Mouse (Mus musculus) hindbrain, embryonic 16.5 days (tissue): ENCODE results near the gene Ypel2. TPM values are rescaled to one million over a fixed set of nuclear protein-coding genes. Genes with fewer than 3 reads are reported as not detected.

Experiments used
- ATAC-seq: fragments of 200-750 bp; cut with Nextera tagmentation; 2 replicates; pipeline ENCODE4 v1.8.0; 2017; ENCODE audit warnings: moderate TSS enrichment, moderate library complexity
- H3K27ac ChIP-seq: fragments of 300-500 bp; sonication (generic); 2 replicates; pipeline ENCODE4 v1.5.1; 2014; ENCODE audit warnings: low read depth, mild to moderate bottlenecking, control low read depth, low read length, moderate library complexity
- H3K27me3 ChIP-seq: fragments of 300-500 bp; sonication (generic); replicated peaks from 2 replicates; pipeline ENCODE4 v1.6.1; 2014; ENCODE audit warnings: low read length; ENCODE audit not compliant: control insufficient read depth, insufficient read depth
- H3K36me3 ChIP-seq: fragments of 300-500 bp; sonication (generic); 2 replicates; pipeline ENCODE4 v1.6.1; 2014; ENCODE audit warnings: mild to moderate bottlenecking, low read length, moderate library complexity, mixed read lengths; ENCODE audit not compliant: control insufficient read depth, insufficient read depth
- H3K4me1 ChIP-seq: fragments of 300-500 bp; sonication (generic); 2 replicates; pipeline ENCODE4 v1.6.1; 2014; ENCODE audit warnings: low read depth, low read length; ENCODE audit not compliant: control insufficient read depth, insufficient read depth
- H3K4me2 ChIP-seq: fragments of 300-500 bp; sonication (generic); 2 replicates; pipeline ENCODE4 v1.6.1; 2014; ENCODE audit warnings: mild to moderate bottlenecking, low read length, control low read depth, moderate library complexity
- H3K4me3 ChIP-seq: fragments of 300-500 bp; sonication (generic); 2 replicates; pipeline ENCODE4 v1.5.1; 2014; ENCODE audit warnings: mild to moderate bottlenecking, low read length, control low read depth, moderate library complexity
- H3K9ac ChIP-seq: fragments of 300-500 bp; sonication (generic); 2 replicates; pipeline ENCODE4 v1.6.1; 2014; ENCODE audit warnings: low read depth, mild to moderate bottlenecking, control low read depth, low read length, moderate library complexity
- H3K9me3 ChIP-seq: fragments of 300-500 bp; sonication (generic); 2 replicates; pipeline ENCODE4 v1.6.1; 2014; ENCODE audit warnings: mild to moderate bottlenecking, low read length, moderate library complexity; ENCODE audit not compliant: control insufficient read depth
- WGBS: fragments of 180-500 bp; shearing (Covaris S2); extraction: QIAGEN DNeasy Blood & Tissue Kit; methylation state at CpG from one replicate; pipeline ENCODE4 v1.1.7; 2014; 5-methylcytosine and 5-hydroxymethylcytosine counted together
- polyA plus RNA-seq: library from polyadenylated mRNA; unstranded; fragments of >200 nt; fragmentation: Nextera tagmentation; extraction: Ambion mirVana; gene quantifications from 2 replicates; pipeline ENCODE4 v1.2.1, GENCODE M21; 2015

The Ypel2 gene
- polyA plus RNA-seq, 1 experiment from 2014 or later = 4.0 TPM

DNA sequence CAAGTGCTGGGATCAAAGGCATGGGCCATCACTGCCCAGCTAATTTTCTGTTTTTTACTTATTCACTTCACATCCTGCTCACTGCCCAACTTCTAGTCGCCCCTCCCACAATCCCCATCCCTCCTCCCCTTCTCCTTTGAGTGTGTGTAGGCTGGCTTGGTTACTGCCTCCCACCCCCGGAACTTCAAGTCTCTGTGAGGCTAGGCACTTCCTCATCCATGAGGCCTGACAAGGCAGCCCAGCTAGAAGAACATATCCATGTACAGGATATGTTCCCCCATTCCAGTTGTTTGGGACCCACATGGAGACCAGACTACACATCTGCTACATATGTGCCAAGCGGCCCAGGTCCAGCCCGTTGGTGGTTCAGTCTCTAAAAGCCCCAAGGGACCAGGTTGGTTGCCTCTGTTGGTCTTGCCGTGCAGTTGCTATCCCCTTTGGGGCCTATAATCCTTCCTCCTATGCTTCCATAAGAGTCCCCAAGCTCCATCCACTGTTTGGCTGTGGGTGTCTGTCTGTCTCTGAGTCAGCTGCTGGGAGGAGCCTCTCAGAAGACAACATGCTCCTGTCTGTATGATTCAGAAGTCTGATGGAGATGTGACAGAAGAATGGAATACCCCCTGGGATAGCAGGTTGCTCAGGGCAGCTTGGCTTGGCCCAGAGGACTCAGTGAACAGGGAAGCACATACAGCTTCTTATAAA lies 85.5 kb downstream of the Ypel2 start:
- no peaks in the 10 kb centered on the region for H3K36me3 ChIP-seq
- ATAC-seq = no peak
- no peaks in the 10 kb centered on the region for H3K9me3 ChIP-seq
- H3K27ac ChIP-seq = no peak overlapping the region
- H3K4me1 ChIP-seq = no peaks in the 10 kb centered on the region
- no peaks in the 10 kb centered on the region for H3K27me3 ChIP-seq
- H3K4me3 ChIP-seq = no peak overlapping the region
- 83% methylated on average over 5 of the region's 5 CpGs for WGBS
- no peak overlapping the region for H3K9ac ChIP-seq
- H3K4me2 ChIP-seq = no peak overlapping the region

DNA sequence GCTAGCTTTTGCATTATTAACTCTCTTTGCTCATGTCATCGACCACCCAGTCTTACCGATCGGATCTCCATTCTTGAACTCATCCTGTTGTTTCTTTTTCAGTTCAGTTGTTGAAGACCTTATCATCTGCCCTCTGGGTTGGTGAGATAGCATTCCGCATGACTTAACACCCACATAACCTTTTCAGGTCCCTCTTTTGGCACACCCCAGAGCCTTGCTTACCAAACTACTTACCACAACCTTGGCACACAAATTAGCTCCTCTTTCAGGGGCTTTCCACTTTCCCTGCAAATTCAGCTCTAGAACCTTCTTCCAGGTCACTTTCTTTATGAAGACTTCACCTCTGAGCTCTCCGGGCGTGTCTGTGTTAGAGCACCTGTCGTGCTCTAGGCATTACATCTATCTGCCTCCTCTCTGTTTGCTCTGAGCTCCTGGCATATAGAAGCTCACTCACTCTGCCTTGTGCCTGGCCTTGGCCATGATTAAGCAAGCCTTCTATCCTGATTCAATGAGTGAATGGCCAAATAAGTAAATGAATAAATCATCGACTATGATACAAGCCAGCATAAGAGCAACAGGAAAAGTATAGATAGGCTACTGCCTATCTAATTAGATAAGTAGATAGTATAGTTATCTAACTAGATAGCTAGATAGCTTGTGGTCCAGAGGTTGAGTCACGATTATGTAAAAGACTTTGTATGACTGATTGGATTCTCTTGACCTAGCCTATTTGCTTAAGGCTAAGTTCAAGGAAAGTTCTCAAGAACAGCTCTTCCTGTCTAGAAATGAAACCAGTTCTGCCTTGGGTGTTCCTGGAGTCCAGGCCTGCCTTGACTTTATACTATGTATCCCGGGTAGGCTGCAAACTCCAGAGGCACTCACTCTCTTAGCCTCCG lies 86.5 kb downstream of the Ypel2 start:
- Histone ChIP-seq H3K4me3 (no peak overlapping the region), H3K4me1 (no peaks in the 10 kb centered on the region), H3K9ac (no peak overlapping the region), H3K27me3 (no peaks in the 10 kb centered on the region), H3K36me3 (no peaks in the 10 kb centered on the region), H3K4me2 (no peak overlapping the region), H3K9me3 (no peaks in the 10 kb centered on the region), H3K27ac (no peak overlapping the region)
- WGBS = 97% methylated on average over 11 of the region's 11 CpGs
- ATAC-seq = no peak

DNA sequence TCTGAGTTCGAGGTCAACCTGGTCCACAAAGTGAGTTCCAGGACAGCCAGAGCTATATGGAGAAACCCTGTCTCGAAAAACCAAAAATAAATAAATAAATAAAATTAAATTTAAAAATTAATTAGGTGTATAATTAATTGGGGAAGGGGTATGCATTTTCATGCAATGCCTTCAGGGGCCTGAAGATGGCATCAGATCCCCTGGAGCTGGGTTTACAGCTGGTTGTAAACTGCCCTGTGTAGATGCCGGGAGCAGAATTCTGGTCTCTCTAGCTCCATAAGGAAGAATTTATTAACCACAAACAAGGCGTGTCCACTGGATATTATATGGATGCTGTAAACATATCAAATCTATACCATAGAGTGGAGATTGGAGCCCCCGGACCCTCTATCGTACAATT lies 87.2 kb downstream of the Ypel2 start:
- Histone ChIP-seq H3K36me3 (no peaks in the 10 kb centered on the region), H3K27me3 (no peaks in the 10 kb centered on the region), H3K4me2 (no peak overlapping the region), H3K4me3 (no peak overlapping the region), H3K27ac (no peak overlapping the region), H3K4me1 (no peaks in the 10 kb centered on the region), H3K9me3 (no peaks in the 10 kb centered on the region), H3K9ac (no peak overlapping the region)
- ATAC-seq = no peak
- 87% methylated on average over 6 of the region's 6 CpGs for WGBS

DNA sequence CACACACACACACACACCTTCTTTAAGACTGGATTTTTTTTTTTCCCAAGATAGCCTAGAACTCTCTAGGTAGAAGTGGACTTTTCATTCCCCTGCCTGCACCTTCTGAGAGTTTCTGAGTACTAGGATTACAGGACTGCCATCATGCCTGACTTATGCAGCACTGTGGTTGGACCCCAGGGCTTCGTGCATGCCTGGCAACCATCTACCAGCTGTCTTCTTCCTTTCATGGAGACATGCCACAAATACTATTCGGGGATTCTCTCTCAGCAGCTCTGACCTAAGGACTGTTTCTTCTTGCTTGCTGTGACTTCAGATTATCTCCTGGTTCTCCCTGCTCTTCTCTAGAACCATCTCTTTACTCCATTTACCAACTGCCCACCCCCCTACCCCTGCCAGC lies 88.2 kb downstream of the Ypel2 start:
- H3K9me3 ChIP-seq = no peaks in the 10 kb centered on the region
- H3K4me3 ChIP-seq = no peak overlapping the region
- H3K9ac ChIP-seq = no peak overlapping the region
- 76% methylated on average over 2 of the region's 2 CpGs for WGBS
- no peaks in the 10 kb centered on the region for H3K4me1 ChIP-seq
- H3K36me3 ChIP-seq = no peaks in the 10 kb centered on the region
- ATAC-seq = no peak
- no peak overlapping the region for H3K4me2 ChIP-seq
- no peaks in the 10 kb centered on the region for H3K27me3 ChIP-seq
- no peak overlapping the region for H3K27ac ChIP-seq

DNA sequence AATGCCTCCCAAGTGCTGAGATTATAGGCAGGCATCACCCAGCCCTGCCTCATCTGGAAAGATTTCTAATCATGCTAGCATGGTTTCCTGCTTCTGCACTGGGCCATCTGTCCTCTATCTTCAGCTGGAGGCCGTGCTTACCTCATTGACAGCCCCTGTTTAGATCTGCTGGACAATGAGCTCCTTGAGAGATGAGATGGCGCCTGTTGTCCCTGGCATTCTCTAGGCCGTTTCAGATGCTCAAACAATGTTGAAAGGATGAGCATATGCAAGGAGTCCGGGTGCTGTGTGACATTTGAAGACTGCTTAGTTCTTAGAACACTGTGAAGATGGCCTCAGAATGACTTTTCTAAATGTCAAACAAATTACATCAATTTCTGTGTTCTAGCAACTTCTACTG lies 88.8 kb downstream of the Ypel2 start:
- Histone ChIP-seq H3K27ac (no peak overlapping the region), H3K36me3 (no peaks in the 10 kb centered on the region), H3K4me2 (no peak overlapping the region), H3K4me3 (no peak overlapping the region), H3K27me3 (no peaks in the 10 kb centered on the region), H3K9me3 (no peaks in the 10 kb centered on the region), H3K9ac (no peak overlapping the region), H3K4me1 (no peaks in the 10 kb centered on the region)
- WGBS = 61% methylated on average over 4 of the region's 4 CpGs
- ATAC-seq = no peak

DNA sequence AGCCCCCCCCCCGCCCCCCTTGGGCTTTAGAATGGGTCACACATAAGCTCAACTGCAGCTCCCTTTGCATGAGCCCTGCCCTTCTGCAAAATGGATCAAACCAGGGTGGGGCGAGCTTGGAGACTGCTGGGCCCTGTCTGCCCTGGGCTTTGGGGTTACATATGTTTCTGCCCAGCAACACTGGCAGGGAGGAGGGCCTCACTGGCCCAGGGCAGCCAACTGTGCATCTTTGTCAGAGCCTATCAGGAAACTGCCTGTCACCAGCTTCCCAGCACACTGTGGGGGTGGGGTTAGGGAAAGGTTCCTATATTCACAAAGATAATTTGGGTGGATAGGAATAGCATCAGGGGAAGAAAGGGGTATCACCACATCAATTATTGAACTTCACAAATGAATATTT lies 95.1 kb downstream of the Ypel2 start:
- 34% methylated on average over 2 of the region's 2 CpGs for WGBS
- ATAC-seq = peak; percentile 84
- peak overlapping the region; percentile 24; the same call in 1 of the 2 replicates for H3K9ac ChIP-seq

DNA sequence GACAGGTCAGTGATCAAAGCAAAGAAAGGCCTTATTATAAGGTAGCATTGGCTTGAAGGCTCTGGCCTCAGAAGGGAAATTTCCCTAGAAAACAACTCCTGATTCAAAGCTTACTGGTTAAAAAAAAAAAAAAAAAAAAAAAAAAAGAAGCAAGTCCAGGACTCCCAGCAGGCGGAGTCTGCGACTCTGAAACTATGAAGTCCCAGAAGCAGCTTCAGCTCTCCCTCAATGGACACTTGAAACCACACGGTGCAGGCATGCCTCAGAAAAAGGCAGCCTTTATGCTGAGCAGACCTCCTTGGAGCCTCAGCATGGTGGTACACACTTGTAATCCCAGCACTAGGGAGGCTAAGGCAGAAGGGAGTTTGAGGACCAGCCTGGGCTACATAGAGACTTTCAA lies 97.9 kb downstream of the Ypel2 start:
- H3K4me2 ChIP-seq = no peak overlapping the region
- no peaks in the 10 kb centered on the region for H3K9me3 ChIP-seq
- 71% methylated on average over 3 of the region's 3 CpGs for WGBS
- no peak overlapping the region for H3K9ac ChIP-seq
- peaks cover 4% of the 10 kb centered on the region for H3K4me1 ChIP-seq
- no peak for ATAC-seq
- no peak overlapping the region for H3K27ac ChIP-seq
- no peak overlapping the region for H3K4me3 ChIP-seq
- H3K27me3 ChIP-seq = no peaks in the 10 kb centered on the region; the same call in 1 of the 2 replicates
- H3K36me3 ChIP-seq = no peaks in the 10 kb centered on the region

More for the DNA sequence above, 95.1 kb downstream of the Ypel2 start:
- H3K27ac ChIP-seq = no peak overlapping the region
- no peaks in the 10 kb centered on the region; the same call in 1 of the 2 replicates for H3K27me3 ChIP-seq
- peaks cover 4% of the 10 kb centered on the region for H3K4me1 ChIP-seq
- H3K36me3 ChIP-seq = no peaks in the 10 kb centered on the region
- no peak overlapping the region for H3K4me3 ChIP-seq
- H3K9me3 ChIP-seq = no peaks in the 10 kb centered on the region
- H3K4me2 ChIP-seq = no peak overlapping the region

DNA sequence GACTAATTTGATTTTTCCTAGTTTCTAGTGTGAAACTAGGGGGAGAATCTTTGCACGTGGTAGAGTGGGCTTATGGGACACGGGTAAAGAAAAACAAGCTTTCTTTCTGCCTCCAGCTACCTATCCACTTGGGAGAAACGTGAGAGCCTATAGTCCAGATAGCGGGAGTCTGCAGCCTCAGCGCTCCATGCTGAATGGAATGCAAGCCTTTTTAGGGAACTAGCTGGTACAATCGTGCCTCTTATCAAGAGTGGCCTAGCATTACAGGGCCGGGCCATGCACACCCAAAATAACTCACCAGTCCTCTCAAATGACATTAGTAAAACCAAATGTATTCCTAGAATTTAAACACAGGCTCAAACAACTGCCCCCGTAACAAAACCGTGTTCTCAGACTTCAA lies 98.4 kb downstream of the Ypel2 start:
- Histone ChIP-seq H3K9ac (no peak overlapping the region), H3K4me2 (no peak overlapping the region), H3K27ac (no peak overlapping the region), H3K4me3 (no peak overlapping the region), H3K4me1 (peaks cover 4% of the 10 kb centered on the region), H3K27me3 (no peaks in the 10 kb centered on the region; the same call in 1 of the 2 replicates), H3K36me3 (no peaks in the 10 kb centered on the region), H3K9me3 (no peaks in the 10 kb centered on the region)
- no peak for ATAC-seq
- WGBS = 73% methylated on average over 9 of the region's 9 CpGs

DNA sequence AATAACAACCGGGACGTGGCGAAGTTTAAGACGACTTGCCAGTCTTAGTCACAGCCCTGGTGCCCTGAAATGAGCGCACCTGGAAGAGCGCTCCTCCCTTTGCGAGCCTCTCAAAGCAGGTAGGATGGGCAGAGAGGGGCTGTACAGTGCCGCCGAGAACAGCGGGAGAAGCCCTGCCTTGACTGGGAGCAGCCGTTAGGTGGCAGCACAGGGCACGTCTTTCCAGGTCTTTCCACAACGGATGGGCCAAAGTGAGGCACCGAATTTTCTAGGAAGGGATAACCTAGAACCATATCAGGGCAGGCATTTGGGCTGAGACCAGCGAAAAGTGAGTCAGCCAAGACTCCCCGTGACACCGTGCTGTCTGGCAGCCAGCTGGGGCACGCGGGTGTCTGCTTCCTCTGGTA lies 99.3 kb downstream of the Ypel2 start:
- peak; percentile 89 for ATAC-seq
- no peaks in the 10 kb centered on the region; the same call in 1 of the 2 replicates for H3K27me3 ChIP-seq

More for the DNA sequence above, 99.3 kb downstream of the Ypel2 start:
- Histone ChIP-seq H3K9ac (peak overlapping the region; percentile 72), H3K36me3 (no peaks in the 10 kb centered on the region), H3K4me3 (peak overlapping the region; percentile 46), H3K9me3 (no peaks in the 10 kb centered on the region), H3K4me2 (peak overlapping the region; percentile 84), H3K27ac (no peak overlapping the region), H3K4me1 (peaks cover 4% of the 10 kb centered on the region)
- WGBS = 6% methylated on average over 19 of the region's 19 CpGs
